Mouse (Mus musculus) spleen, adult 10 weeks (tissue): Measurements from ENCODE around the gene Tead2. TPM values are rescaled to one million over a fixed set of nuclear protein-coding genes. Genes with fewer than 3 reads are reported as not detected.

Experiments
- polyA plus RNA-seq: library from polyadenylated mRNA; stranded (reverse); fragments of 350-450 nt; fragmentation: Illumina TruSeq; extraction: RNeasy Lipid Tissue Mini Kit (QIAGEN cat#74804); gene quantifications from one replicate; pipeline ENCODE4 v1.2.3, GENCODE M21; 2015; ENCODE audit warnings: low replicate concordance; ENCODE audit not compliant: insufficient read depth

The Tead2 gene
- polyA plus RNA-seq = 2.5 TPM

DNA sequence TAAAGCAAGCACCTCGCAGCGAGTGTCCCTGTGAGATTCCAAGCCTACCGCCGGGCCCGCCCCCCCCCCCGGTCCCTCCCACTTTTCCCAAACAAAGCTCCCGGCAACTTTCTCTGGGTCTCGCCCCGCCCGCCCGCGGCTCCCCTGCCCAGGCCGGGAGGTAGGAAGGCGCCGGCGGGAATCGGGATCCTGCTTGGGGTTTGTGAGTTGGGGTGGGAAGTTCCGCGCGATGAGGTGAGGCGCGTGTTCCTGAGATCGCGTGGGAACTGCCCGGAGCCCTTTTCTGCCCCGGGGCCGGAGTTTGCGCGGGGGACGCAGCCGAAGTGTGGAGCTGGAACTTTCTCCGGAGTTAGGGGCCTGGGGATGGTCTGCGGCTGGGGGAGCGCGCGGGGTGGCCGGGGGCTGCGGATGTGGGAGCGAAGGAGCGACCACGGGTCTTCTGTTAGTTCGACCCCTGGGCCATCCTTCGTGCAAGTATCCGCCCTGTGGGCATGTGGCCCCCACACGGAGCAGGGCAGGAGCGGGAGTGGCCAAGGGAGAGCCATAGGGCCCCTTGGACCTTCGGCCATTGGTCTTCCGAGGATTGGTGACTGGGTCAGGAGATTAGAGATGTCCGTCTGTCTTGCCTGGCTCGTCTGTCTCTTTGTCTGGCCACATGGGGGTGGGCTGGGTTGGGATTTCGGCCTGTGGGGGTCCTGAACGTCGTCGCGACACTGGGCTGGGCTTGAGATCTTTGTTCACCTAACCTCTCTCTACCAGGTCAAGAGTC, at the start of gene Tead2:
Tead2 (plus strand) TSS at position 81 of the 769 bp plus-strand sequence.

DNA sequence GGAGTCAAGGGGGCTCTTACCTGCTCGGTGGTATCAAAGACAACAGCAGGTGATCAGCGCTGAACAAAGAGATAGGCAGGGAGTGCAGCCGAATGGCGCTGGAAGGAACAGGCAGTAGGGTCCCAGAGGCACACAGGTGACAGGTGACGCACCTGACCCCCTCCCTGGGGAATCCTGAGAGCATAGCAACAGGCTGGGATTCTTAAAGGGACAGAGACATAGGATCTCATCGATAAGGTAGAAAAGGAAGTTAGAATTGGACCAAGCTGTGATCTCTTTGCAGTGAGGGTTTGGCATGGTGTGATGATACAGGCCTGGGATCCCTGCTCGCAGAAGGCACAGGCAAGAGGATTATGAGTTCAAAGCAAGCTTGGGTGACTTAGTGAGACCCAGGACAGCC, 36.1 kb upstream of the Tead2 start, which contains the start of gene Gfy:
Gfy (minus strand) TSS at position 101 of the 400 bp plus-strand sequence.

DNA sequence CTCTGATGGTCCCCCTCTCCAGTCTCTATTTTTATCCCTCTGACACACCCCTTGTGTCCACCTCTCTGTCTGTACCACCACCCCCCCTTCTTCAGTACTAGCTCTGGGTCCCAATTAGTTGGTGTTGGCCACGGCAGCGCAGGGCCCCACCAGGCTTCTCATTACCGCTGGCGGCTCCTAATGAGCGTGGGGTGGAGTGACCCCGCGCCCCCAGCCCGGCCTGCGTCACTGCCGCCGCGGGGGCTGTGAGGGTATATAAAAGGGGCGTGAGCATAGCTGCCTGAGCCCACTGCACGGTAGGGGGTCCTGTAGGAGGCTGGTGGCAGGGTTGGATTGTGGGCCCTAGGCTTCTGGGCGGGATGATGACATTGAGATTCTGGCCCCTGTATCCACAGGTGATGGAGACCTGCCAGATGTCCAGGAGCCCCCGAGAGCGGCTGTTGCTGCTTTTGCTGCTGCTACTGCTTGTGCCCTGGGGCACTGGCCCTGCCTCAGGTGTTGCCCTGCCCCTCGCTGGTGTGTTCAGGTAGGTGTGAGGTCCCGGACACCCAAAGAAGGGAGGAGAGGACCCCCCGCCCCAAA, 34.6 kb upstream of the Tead2 start, which contains the start of gene Pth2:
Pth2 (plus strand) TSS at position 100 of the 582 bp plus-strand sequence.

DNA sequence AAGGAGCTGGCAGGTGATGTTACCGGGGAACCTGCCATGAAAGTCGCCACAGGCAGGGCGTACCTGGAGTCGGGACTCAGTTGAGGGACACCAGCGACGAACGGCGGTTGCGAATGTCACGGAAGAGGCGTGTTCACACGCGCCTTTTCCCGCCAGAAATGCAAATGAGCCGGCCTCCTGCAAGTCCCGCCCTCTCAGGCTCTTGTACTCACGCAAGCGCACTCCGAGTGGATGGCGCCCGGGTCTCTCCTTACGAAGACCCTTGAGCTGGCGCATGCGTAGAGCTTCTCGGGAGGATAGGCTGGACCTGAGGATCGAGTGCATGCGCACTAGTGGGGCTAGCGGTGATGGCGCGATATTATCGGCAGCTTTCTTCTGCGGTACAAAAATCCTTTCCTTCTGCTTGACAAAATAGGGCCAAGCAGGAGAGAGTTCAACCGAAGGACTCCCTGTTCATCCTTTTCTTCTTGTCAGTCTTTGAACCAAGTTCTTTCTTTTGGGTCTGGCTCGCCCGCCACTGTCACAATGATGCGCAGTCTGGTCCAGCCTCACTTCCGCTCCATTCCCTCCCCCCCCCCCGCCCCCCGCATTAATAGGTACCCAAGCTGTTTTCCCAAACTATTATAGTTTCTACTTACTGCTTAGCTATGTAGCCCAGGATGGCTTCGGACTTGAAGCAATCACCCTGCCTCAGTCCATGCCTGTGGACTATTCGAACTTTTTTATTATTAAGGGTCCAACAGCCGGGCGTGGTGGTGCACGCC, 11.0 kb upstream of the Tead2 start, which contains the start of gene Ccdc155:
Ccdc155 (minus strand) TSS at position 513 of the 764 bp plus-strand sequence.

DNA sequence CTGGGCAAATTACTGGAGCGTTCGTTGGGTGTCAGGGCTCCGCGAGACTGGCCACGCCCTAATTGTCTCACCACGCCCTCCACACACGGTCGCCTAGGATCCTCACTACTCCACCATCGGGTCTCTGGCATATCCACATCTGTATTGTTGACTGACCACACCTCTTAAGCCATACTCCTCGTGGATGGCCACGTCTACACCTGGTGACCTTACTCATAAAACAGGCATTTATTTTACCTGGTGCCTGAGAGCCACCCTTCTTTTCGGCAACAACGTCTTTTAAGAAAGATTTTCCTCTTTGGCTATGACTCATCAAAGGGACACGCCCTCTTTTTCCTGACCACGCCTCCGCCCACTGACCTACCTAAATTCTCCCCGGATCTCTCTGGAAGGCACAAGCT, 3.7 kb upstream of the Tead2 start, which contains the start of gene Dkkl1:
Dkkl1 (minus strand) TSS at position 297 of the 401 bp plus-strand sequence.

DNA sequence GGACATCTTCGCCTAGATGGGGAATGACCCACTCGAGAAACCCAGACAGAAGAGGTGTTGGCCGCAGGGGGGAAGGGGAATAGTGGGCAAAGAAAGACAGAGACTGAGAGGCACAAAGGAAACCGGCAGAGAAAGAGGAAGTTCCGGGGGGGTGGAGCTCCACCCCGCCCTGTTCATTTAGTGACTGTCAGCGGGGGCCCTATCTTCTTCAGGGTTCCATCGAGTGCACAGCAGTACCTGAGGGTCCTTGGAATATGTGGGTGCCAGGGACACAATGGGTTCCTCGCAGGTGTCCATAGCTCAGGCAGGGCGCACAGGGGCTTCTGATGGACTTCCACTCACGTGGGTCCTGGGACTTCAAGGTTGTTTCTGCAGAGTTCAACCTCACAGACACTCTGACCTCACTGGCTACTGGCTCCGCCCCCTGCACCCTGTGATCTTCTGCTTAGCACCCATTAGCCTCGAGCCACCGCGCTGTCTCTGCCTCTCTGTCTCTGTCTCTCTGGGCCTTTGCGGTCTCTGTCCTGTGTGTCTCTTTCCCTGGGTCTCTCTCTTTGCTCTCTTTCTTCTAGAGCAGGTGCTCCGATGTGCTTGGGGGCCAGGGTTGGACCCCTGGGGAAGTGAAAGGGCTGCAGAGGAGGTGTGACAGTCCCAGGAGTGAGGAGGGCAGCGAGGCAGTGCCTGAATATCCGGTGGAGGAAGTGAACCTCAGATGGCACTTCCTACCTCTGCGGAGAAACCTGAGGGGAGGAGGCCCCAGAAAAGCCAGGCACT, 23.4 kb downstream of the Tead2 start, which contains the start of gene Cd37:
Cd37 (minus strand) TSS at position 393 of the 774 bp plus-strand sequence.

DNA sequence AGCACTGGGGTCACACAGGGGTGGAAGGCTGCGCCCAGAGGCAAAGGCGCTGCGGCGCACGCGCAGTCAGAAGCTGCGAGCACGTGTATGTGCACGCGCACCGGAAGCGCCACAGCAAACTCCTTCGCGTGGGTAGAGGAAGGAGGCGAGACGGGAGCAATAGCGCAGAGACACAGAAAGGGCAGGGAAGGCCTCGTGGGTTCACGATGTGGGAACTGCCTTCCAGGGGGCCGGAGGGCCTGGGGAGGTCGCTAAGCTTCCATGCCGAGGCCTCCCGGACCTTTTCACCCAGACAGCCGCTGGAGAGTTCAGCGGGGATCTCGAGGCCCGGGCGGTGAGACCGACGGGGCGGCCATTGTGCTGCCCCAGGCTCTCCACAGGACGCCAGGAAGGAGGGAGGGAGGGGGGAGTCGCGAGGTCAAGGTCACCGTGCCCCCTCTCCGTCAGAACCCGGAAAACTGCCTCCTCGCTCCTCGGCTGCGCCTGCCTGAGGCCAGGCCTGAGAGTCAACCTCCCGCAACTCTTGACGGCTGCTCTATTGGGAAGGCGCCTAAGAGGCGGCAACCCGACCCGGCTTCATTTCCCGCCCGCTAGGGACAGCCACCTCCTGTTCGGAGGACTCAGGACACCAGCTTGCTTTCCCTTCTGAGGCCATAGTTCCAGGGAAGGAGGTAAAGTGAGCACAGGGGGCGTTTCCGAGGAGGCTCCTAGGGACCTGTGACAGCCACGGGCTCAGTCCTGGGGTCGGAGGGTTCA, 25.3 kb downstream of the Tead2 start, which contains the start of gene Slc6a16:
Slc6a16 (plus strand) TSS at position 453 of the 756 bp plus-strand sequence.

DNA sequence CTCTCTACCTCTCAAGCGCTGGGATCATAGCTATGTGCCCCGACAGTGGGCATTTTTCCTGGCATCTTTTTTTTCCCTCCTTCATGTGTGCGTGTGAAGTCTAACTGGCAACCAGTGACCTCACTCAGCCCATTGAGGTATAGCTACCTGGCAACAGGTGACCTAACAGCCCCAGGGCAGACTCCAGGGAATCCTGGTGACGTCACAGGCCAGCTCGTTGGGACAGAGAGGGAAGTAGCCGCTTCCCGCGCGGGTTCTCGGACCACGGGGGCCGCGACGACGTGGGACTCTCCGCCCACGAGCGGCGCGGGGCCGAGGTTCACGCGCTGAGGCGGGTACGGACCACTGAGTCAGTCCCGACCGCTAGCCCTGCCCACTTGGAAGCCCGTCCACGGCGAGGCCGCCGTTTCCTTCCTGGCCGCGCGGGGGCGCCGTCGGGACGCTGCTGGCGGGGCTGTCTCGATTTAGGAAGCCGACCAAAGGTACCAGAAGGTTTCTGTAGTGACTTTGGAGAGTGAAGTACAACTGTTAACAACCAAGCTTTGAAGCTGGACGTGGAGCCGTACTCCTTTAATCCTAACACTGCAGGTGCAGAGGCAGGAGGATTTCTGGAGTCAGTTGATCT, 61.7 kb downstream of the Tead2 start, which contains the start of gene Slc6a21:
Slc6a21 (plus strand) TSS at position 378 of the 625 bp plus-strand sequence.

Other genes starting within 250 kb of the Tead2 start
- gene Cpt1c, start 240.9 kb upstream of the Tead2 start, polyA plus RNA-seq = 1.5 TPM
- 116 TPM for gene Prmt1, start 229.2 kb upstream of the Tead2 start, polyA plus RNA-seq
- gene Irf3, start 218.1 kb upstream of the Tead2 start, polyA plus RNA-seq = 140 TPM
- gene Bcl2l12, start 217.0 kb upstream of the Tead2 start, polyA plus RNA-seq = 6.8 TPM
- gene Scaf1, start 199.4 kb upstream of the Tead2 start, polyA plus RNA-seq = 22.6 TPM
- 30.0 TPM for gene Rras, start 197.8 kb upstream of the Tead2 start, polyA plus RNA-seq
- 4.3 TPM for gene Prr12, start 162.9 kb upstream of the Tead2 start, polyA plus RNA-seq
- 21.1 TPM for gene Nosip, start 153.3 kb upstream of the Tead2 start, polyA plus RNA-seq
- 3.5 TPM for gene Prrg2, start 153.1 kb upstream of the Tead2 start, polyA plus RNA-seq
- 9.4 TPM for gene Rcn3, start 123.5 kb upstream of the Tead2 start, polyA plus RNA-seq
- gene Fcgrt, start 111.9 kb upstream of the Tead2 start, polyA plus RNA-seq = 45.8 TPM
- 3,350 TPM for gene Rps11, start 91.3 kb upstream of the Tead2 start, polyA plus RNA-seq
- 4,521 TPM for gene Rpl13a, start 87.0 kb upstream of the Tead2 start, polyA plus RNA-seq
- not detected for gene Gm45713, start 79.5 kb upstream of the Tead2 start, polyA plus RNA-seq
- 119 TPM for gene Flt3l, start 79.3 kb upstream of the Tead2 start, polyA plus RNA-seq
- gene Pih1d1, start 61.5 kb upstream of the Tead2 start, polyA plus RNA-seq = 19.7 TPM
- gene Aldh16a1, start 61.2 kb upstream of the Tead2 start, polyA plus RNA-seq = 25.4 TPM
- not detected for gene Slc17a7, start 51.8 kb upstream of the Tead2 start, polyA plus RNA-seq
- gene Gfy, start 36.2 kb upstream of the Tead2 start, polyA plus RNA-seq = not detected
- gene Pth2, start 34.8 kb upstream of the Tead2 start, polyA plus RNA-seq = not detected
- gene Ccdc155, start 10.9 kb upstream of the Tead2 start, polyA plus RNA-seq = 0.10 TPM
- gene Dkkl1, start 3.6 kb upstream of the Tead2 start, polyA plus RNA-seq = 0.99 TPM
- 398 TPM for gene Cd37, start 23.4 kb downstream of the Tead2 start, polyA plus RNA-seq
- not detected for gene Slc6a16, start 25.3 kb downstream of the Tead2 start, polyA plus RNA-seq
- 0.97 TPM for gene Slc6a21, start 61.8 kb downstream of the Tead2 start, polyA plus RNA-seq
- 3.5 TPM for gene Trpm4, start 118.0 kb downstream of the Tead2 start, polyA plus RNA-seq
- 0.15 TPM for gene Hrc, start 119.5 kb downstream of the Tead2 start, polyA plus RNA-seq
- gene Ppfia3, start 151.3 kb downstream of the Tead2 start, polyA plus RNA-seq = 0.10 TPM
- not detected for gene Lin7b, start 154.8 kb downstream of the Tead2 start, polyA plus RNA-seq
- 639 TPM for gene Snrnp70, start 180.0 kb downstream of the Tead2 start, polyA plus RNA-seq
- not detected for gene Kcna7, start 189.9 kb downstream of the Tead2 start, polyA plus RNA-seq
- gene Ntf5, start 197.9 kb downstream of the Tead2 start, polyA plus RNA-seq = not detected
- not detected for gene Lhb, start 205.1 kb downstream of the Tead2 start, polyA plus RNA-seq
- gene Gys1, start 219.1 kb downstream of the Tead2 start, polyA plus RNA-seq = 7.5 TPM
- gene Ruvbl2, start 222.3 kb downstream of the Tead2 start, polyA plus RNA-seq = 12.1 TPM
- 761 TPM for gene Ftl1, start 244.1 kb downstream of the Tead2 start, polyA plus RNA-seq